Mouse (Mus musculus) intestine, embryonic 14.5 days (tissue): ENCODE data around the gene Ddb1. TPM values are rescaled to one million over a fixed set of nuclear protein-coding genes. Genes with fewer than 3 reads are reported as not detected.

ENCODE experiments used
- ATAC-seq: fragments of 200-750 bp; cut with Nextera tagmentation; replicated peaks from 2 replicates; pipeline ENCODE4 v1.8.0; 2017; ENCODE audit warnings: low read depth, moderate number of reproducible peaks, moderate TSS enrichment, moderate library complexity; ENCODE audit not compliant: low FRiP score, low TSS enrichment
- DNase-seq: peaks from one replicate; pipeline ENCODE4 v3.0.0-alpha.2; 2018; ENCODE audit warnings: low spot score
- H3K27ac ChIP-seq: fragments of 300-500 bp; sonication (generic); 2 replicates; pipeline ENCODE4 v1.5.1; 2014; ENCODE audit warnings: low read depth, mild to moderate bottlenecking, control low read depth
- H3K27me3 ChIP-seq: fragments of 300-500 bp; sonication (generic); replicated peaks from 2 replicates; pipeline ENCODE4 v1.6.1; 2014; ENCODE audit warnings: low read length, control low read depth; ENCODE audit not compliant: control insufficient read depth, insufficient read depth
- H3K36me3 ChIP-seq: fragments of 300-500 bp; sonication (generic); 2 replicates; pipeline ENCODE4 v1.6.1; 2014; ENCODE audit warnings: low read length, control low read depth; ENCODE audit not compliant: control insufficient read depth, insufficient read depth
- H3K4me1 ChIP-seq: fragments of 300-500 bp; sonication (generic); replicated peaks from 2 replicates; pipeline ENCODE4 v1.6.1; 2014; ENCODE audit warnings: low read length, control low read depth, mixed read lengths; ENCODE audit not compliant: control insufficient read depth, insufficient read depth
- H3K4me2 ChIP-seq: fragments of 300-500 bp; sonication (generic); 2 replicates; pipeline ENCODE4 v1.6.1; 2014; ENCODE audit warnings: low read length
- H3K4me3 ChIP-seq: fragments of 300-500 bp; sonication (generic); 2 replicates; pipeline ENCODE4 v1.5.1; 2014; ENCODE audit warnings: low read depth, low read length, control low read depth, mixed read lengths
- H3K9ac ChIP-seq: fragments of 300-500 bp; sonication (generic); 2 replicates; pipeline ENCODE4 v1.6.1; 2014; ENCODE audit warnings: mild to moderate bottlenecking, low read length
- H3K9me3 ChIP-seq: fragments of 300-500 bp; sonication (generic); 2 replicates; pipeline ENCODE4 v1.6.1; 2016; ENCODE audit warnings: low read length, control low read depth; ENCODE audit not compliant: control insufficient read depth
- WGBS: fragments of 180-500 bp; shearing (Covaris S2); extraction: QIAGEN DNeasy Blood & Tissue Kit; methylation state at CpG from one replicate; pipeline ENCODE4 v1.1.7; 2014; 5-methylcytosine and 5-hydroxymethylcytosine counted together
- polyA plus RNA-seq: library from polyadenylated mRNA; unstranded; fragments of >200 nt; fragmentation: Nextera tagmentation; extraction: Ambion mirVana; gene quantifications from 2 replicates; pipeline ENCODE4 v1.2.1, GENCODE M21; 2014

Ddb1 gene
- polyA plus RNA-seq, 1 experiment from 2014 or later, result 324 TPM

GRCm38 (mm10) chr19:10661919-10662318 lies 56.8 kb downstream of the Ddb1 start:
- Histone ChIP-seq H3K36me3 (no peaks in the 10 kb centered on the region), H3K27ac (no peak overlapping the region), H3K27me3 (no peaks in the 10 kb centered on the region), H3K9ac (no peak overlapping the region), H3K4me3 (no peak overlapping the region), H3K4me2 (no peak overlapping the region), H3K4me1 (no peaks in the 10 kb centered on the region), H3K9me3 (no peaks in the 10 kb centered on the region)
- DNase-seq, result no peak
- no peak for ATAC-seq
- 89% methylated on average over 2 of the region's 2 CpGs for WGBS

- no peaks in the 10 kb centered on the region for H3K9me3 ChIP-seq
- ATAC-seq (no peak), DNase-seq (no peak)
- no peak overlapping the region for H3K27ac ChIP-seq
- H3K36me3 ChIP-seq, result no peaks in the 10 kb centered on the region
- H3K4me1 ChIP-seq, result no peaks in the 10 kb centered on the region
- H3K4me2 ChIP-seq, result no peak overlapping the region
- 76% methylated on average over 3 of the region's 3 CpGs for WGBS
- no peak overlapping the region for H3K9ac ChIP-seq
- H3K27me3 ChIP-seq, result no peaks in the 10 kb centered on the region
- H3K4me3 ChIP-seq, result no peak overlapping the region
These were observed 57.5 kb downstream of the Ddb1 start for GRCm38 (mm10) chr19:10662665-10663064.

DNA sequence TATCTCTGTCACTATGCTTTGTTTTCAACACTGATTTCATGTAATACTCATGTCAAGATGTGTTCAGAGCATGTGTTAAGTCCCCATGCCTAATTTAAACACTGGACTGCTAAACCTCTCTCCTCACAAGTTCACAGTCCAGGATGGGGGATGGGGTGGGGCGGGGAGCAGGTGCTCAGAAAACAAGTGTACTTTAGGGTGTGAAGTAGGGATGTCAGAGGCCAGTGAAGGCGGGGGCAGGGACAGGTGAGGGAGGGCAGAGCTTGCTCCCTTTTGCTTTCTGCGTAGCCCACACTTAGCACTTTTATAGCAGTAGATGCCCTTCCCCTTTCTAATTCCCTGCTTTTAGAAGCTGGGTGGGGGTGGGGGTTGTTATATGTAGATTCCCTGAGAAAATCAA lies 60.0 kb downstream of the Ddb1 start:
- DNase-seq (no peak), ATAC-seq (peak; percentile 66; the same call in 1 of the 2 replicates)
- 57% methylated on average over 3 of the region's 3 CpGs for WGBS
- Histone ChIP-seq H3K27me3 (no peaks in the 10 kb centered on the region), H3K9ac (no peak overlapping the region), H3K4me1 (no peaks in the 10 kb centered on the region), H3K27ac (no peak overlapping the region), H3K9me3 (no peaks in the 10 kb centered on the region), H3K36me3 (no peaks in the 10 kb centered on the region), H3K4me2 (no peak overlapping the region), H3K4me3 (no peak overlapping the region)

DNA sequence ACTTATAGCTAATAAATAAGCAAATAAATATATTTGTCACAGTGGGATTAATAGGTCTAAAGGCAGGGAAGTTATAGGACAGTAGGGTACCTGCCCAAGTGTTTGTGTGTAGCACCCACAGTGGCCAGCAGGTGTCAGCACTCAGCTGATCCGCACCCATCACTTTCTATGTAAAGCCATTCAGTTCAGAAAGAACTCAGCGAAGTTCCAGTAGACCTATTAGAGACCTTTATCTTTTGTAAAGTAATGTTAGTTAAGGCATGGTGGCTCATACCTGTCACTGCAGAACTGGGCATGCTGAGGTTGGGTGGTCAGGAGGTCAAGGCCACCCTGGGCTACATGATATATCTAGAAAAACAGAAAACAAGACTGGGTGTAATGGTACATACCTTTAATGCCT lies 60.4 kb downstream of the Ddb1 start:
- no peaks in the 10 kb centered on the region for H3K4me1 ChIP-seq
- no peak overlapping the region for H3K4me2 ChIP-seq
- no peak overlapping the region for H3K27ac ChIP-seq
- no peaks in the 10 kb centered on the region for H3K36me3 ChIP-seq
- H3K9me3 ChIP-seq, result no peaks in the 10 kb centered on the region
- peak; percentile 68; the same call in 1 of the 2 replicates for ATAC-seq
- H3K4me3 ChIP-seq, result no peak overlapping the region
- no peak overlapping the region for H3K9ac ChIP-seq
- no peaks in the 10 kb centered on the region for H3K27me3 ChIP-seq
- peak; percentile 87 for DNase-seq
- 16% methylated on average over 2 of the region's 2 CpGs for WGBS

- H3K4me3 ChIP-seq, result no peak overlapping the region
- ATAC-seq, result no peak
- H3K4me2 ChIP-seq, result no peak overlapping the region
- H3K4me1 ChIP-seq, result no peaks in the 10 kb centered on the region
- no peaks in the 10 kb centered on the region for H3K36me3 ChIP-seq
- no peak overlapping the region for H3K27ac ChIP-seq
- DNase-seq, result no peak
- H3K9me3 ChIP-seq, result no peaks in the 10 kb centered on the region
- H3K27me3 ChIP-seq, result no peaks in the 10 kb centered on the region
- no peak overlapping the region for H3K9ac ChIP-seq
- WGBS, result 86% methylated on average over 4 of the region's 4 CpGs
These were observed 66.2 kb downstream of the Ddb1 start for GRCm38 (mm10) chr19:10671319-10671718.

DNA sequence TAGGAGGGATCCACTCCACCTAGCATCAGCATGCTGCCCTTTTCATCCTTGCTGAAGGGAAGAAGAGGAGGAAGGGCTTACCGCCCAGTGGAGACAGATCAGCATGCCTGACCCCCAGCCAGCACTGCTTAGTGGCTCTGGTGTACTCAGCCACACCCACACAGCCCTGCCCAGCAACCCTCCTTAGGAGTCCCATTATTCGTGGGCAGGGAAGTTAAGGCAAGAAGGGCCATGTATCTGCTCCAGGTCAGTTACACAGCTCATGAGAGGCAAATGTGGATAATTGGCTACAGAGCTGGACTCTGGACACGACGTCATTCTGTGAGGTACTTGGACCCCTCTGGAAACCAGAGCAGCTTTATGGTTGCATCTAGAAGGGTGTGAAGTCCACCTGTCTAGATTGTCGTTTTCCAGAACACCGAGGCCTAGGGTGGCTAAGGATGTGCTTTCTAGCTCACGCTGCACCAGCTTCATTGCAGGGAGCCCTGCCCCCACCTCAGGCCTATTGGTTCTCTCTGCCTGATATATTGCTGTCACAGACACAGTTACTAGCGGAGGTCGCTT lies 66.8 kb downstream of the Ddb1 start:
- Histone ChIP-seq H3K27ac (no peak overlapping the region), H3K4me3 (no peak overlapping the region), H3K27me3 (no peaks in the 10 kb centered on the region), H3K4me2 (no peak overlapping the region), H3K36me3 (no peaks in the 10 kb centered on the region), H3K9me3 (no peaks in the 10 kb centered on the region), H3K9ac (no peak overlapping the region), H3K4me1 (no peaks in the 10 kb centered on the region)
- 52% methylated on average over 9 of the region's 9 CpGs for WGBS
- ATAC-seq (0 out of 2 replicates have a peak, but pooled peaks have one; percentile 41), DNase-seq (no peak)

- DNase-seq, result no peak
- no peak overlapping the region for H3K4me2 ChIP-seq
- H3K36me3 ChIP-seq, result no peaks in the 10 kb centered on the region
- no peaks in the 10 kb centered on the region for H3K27me3 ChIP-seq
- no peak overlapping the region for H3K9ac ChIP-seq
- ATAC-seq, result no peak
- WGBS, result 46% methylated on average over 1 of the region's 1 CpGs
- H3K4me3 ChIP-seq, result no peak overlapping the region
- H3K9me3 ChIP-seq, result no peaks in the 10 kb centered on the region
- no peak overlapping the region for H3K27ac ChIP-seq
- H3K4me1 ChIP-seq, result no peaks in the 10 kb centered on the region
These were observed 68.1 kb downstream of the Ddb1 start for GRCm38 (mm10) chr19:10673275-10673674.

DNA sequence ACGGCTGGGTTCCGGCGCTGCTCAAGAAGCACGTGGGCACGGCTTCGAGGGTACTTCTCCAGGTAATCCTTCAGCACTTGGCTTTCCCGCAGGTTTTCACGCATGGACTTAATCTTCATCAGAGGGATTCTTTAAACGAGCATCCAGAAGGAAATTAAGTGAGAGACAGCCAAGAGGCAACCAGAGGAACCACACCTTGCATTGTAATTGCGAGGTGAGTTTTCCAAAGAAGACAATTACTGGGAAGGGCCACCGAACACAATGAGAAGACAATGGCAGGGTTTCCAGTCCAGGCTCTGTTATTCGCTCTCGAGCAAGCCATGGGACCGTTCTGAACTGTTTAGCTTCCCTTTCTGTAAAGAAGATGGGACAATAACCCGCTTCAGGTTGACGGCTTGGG lies 71.5 kb downstream of the Ddb1 start:
- Histone ChIP-seq H3K4me2 (no peak overlapping the region), H3K27ac (no peak overlapping the region), H3K9ac (no peak overlapping the region), H3K27me3 (no peaks in the 10 kb centered on the region), H3K9me3 (no peaks in the 10 kb centered on the region), H3K4me3 (no peak overlapping the region), H3K4me1 (no peaks in the 10 kb centered on the region), H3K36me3 (no peaks in the 10 kb centered on the region)
- WGBS, result 85% methylated on average over 16 of the region's 16 CpGs
- no peak for DNase-seq
- no peak for ATAC-seq

- no peaks in the 10 kb centered on the region for H3K36me3 ChIP-seq
- H3K9ac ChIP-seq, result no peak within 1 kb of the TSS
- no peaks in the 10 kb centered on the region for H3K9me3 ChIP-seq
- no peak within 1 kb of the TSS for H3K4me3 ChIP-seq
- DNase-seq (peak; percentile 75), ATAC-seq (no peak)
- H3K4me2 ChIP-seq, result no peak within 1 kb of the TSS
- WGBS, result 34% methylated on average over 6 of the region's 6 CpGs
- H3K27me3 ChIP-seq, result no peaks in the 10 kb centered on the region
- no peaks in the 10 kb centered on the region for H3K4me1 ChIP-seq
- no peak within 1 kb of the TSS for H3K27ac ChIP-seq
These were observed 73.0 kb downstream of the Ddb1 start, which contains the start of gene Pga5 for GRCm38 (mm10) chr19:10677915-10678771. Gene Pga5, minus strand, starts transcription at chr19:10678071.
